12 mouse cellular contexts compared by ENCODE assay signal in the genomic region with DNA sequence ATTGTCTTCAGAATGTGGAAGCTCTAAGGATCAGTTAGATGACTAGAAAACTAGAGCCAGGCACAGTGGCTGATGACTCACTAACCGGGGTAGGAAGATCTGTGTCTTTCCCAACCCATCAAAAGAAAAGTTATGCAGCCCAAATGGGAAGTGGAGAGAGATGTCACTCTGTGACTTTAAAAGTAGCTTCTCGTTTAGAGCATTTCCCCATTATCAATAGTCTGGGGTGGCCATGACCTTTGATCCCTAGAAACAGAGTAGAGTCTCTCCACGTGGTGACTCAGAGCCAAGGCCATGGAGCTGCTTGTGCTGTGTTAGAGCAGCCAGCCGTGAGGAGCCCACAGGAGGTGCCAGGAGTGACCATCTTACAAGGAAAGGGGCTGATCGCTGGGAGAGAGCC. TPM values are rescaled to one million over a fixed set of nuclear protein-coding genes. Genes with fewer than 3 reads are reported as not detected.
DNase-seq lines count a peak whose midpoint lies in the region; ATAC-seq and TF ChIP-seq lines count a peak whose summit lies in the region.
"Had no signal": no experiment of that assay in that cellular context is flagged by ENCODE, and none has a peak within 500 bp of the region (broad histone marks: within the 10 kb centered on the region; RNA-seq: fewer than 3 reads in every experiment).

No protein-coding gene starts in this region.

- DNase-seq in liver, postnatal 0 days, result peak; percentile 35
- no peak for DNase-seq in liver, embryonic 11.5 days (ENCODE audit: low spot score)
- peak; percentile 47 for DNase-seq in adrenal gland, postnatal 25 days
- DNase-seq in testis, postnatal 14 days (ENCODE audit: low spot score), result no peak
- DNase-seq in kidney, postnatal 4 days, result no peak
- DNase-seq: cerebellum, postnatal 14 days; kidney, postnatal 10 days had no signal

- peaks cover 31% of the 10 kb centered on the region for H3K4me1 ChIP-seq in liver, postnatal 0 days (ENCODE audit: insufficient read depth)
- H3K4me1 ChIP-seq in liver, embryonic 11.5 days (replicated peaks; ENCODE audit: control insufficient read depth, insufficient read depth, low read length), result no peaks in the 10 kb centered on the region
- H3K4me1 ChIP-seq in small intestine, adult 2 months (ENCODE audit: control insufficient read depth, insufficient read depth, insufficient read length, low read length), result peaks cover 17% of the 10 kb centered on the region

- no peak overlapping the region for H3K9ac ChIP-seq in liver, postnatal 0 days (replicated peaks)
- H3K9ac ChIP-seq in liver, embryonic 11.5 days (ENCODE audit: low read depth, low read length), result no peak overlapping the region
- H3K9ac ChIP-seq: hindbrain, embryonic 15.5 days; liver, embryonic 14.5 days had no signal

- no peak for TF ChIP-seq EP300 in liver, postnatal 0 days (IDR thresholded peaks at IDR 0.05; ENCODE audit: low read depth)

- H3K27me3 ChIP-seq in liver, postnatal 0 days (ENCODE audit: insufficient read depth, low read length), result no peaks in the 10 kb centered on the region
- H3K27me3 ChIP-seq in liver, embryonic 11.5 days (replicated peaks; ENCODE audit: control insufficient read depth, insufficient read depth, low read length), result no peaks in the 10 kb centered on the region
- no peaks in the 10 kb centered on the region for H3K27me3 ChIP-seq in small intestine, adult 2 months (ENCODE audit: control insufficient read depth, insufficient read depth, low read length)
- H3K27me3 ChIP-seq: hindbrain, embryonic 15.5 days had no signal

- H3K4me2 ChIP-seq in liver, postnatal 0 days (ENCODE audit: low read depth, low read length), result peak overlapping the region; percentile 29; the same call in 1 of the 2 replicates
- no peak overlapping the region for H3K4me2 ChIP-seq in liver, embryonic 11.5 days
- H3K4me2 ChIP-seq: hindbrain, embryonic 15.5 days had no signal

- TF ChIP-seq CTCF in liver, postnatal 0 days (IDR thresholded peaks at IDR 0.05; ENCODE audit: low read depth), result no peak
- TF ChIP-seq CTCF in small intestine, adult 2 months (IDR thresholded peaks at IDR 0.05; ENCODE audit: extremely low read depth, insufficient read length, insufficient replicate concordance, low read depth, low read length), result no peak

- H3K36me3 ChIP-seq in liver, postnatal 0 days (replicated peaks; ENCODE audit: insufficient read depth, low read length), result peaks cover 10% of the 10 kb centered on the region
- H3K36me3 ChIP-seq in liver, embryonic 11.5 days (ENCODE audit: control insufficient read depth, insufficient read depth, low read length), result peaks cover 12% of the 10 kb centered on the region
- H3K36me3 ChIP-seq in small intestine, adult 2 months (ENCODE audit: control insufficient read depth, insufficient read depth, low read length), result peaks cover 5% of the 10 kb centered on the region

- H3K9me3 ChIP-seq in liver, postnatal 0 days (ENCODE audit: low read length), result no peaks in the 10 kb centered on the region
- no peaks in the 10 kb centered on the region for H3K9me3 ChIP-seq in liver, embryonic 11.5 days (ENCODE audit: control insufficient read depth, low read length)
- H3K9me3 ChIP-seq: hindbrain, embryonic 15.5 days had no signal

- no peak overlapping the region for H3K4me3 ChIP-seq in liver, postnatal 0 days (ENCODE audit: low read depth, low read length)
- no peak overlapping the region for H3K4me3 ChIP-seq in liver, embryonic 11.5 days (ENCODE audit: low read depth, low read length)
- no peak overlapping the region for H3K4me3 ChIP-seq in small intestine, adult 2 months (ENCODE audit: low read depth, low read length)
- H3K4me3 ChIP-seq: hindbrain, embryonic 15.5 days; left cerebral cortex, adult 2 months had no signal

- WGBS in liver, postnatal 0 days (ENCODE audit: insufficient replicate concordance), result 35% methylated on average over 5 of the region's 5 CpGs
- WGBS in liver, embryonic 11.5 days, result 56% methylated on average over 5 of the region's 5 CpGs
- 27% methylated on average over 5 of the region's 5 CpGs for WGBS in small intestine, adult 2 months

- H3K27ac ChIP-seq in liver, postnatal 0 days (ENCODE audit: low read depth), result no peak overlapping the region
- H3K27ac ChIP-seq in liver, embryonic 11.5 days (ENCODE audit: low read depth, low read length), result no peak overlapping the region
- peak overlapping the region; percentile 23; the same call in 1 of the 2 replicates for H3K27ac ChIP-seq in small intestine, adult 2 months (ENCODE audit: insufficient read depth, low read depth, low read length)
- H3K27ac ChIP-seq: hindbrain, embryonic 15.5 days; left cerebral cortex, adult 2 months; liver, embryonic 14.5 days had no signal

- ATAC-seq in liver, postnatal 0 days, result peak; percentile 14; the same call in 1 of the 2 replicates
- no peak for ATAC-seq in liver, embryonic 11.5 days (replicated peaks; ENCODE audit: low FRiP score)
- peak; percentile 76 for ATAC-seq in granulocyte monocyte progenitor cell, adult 5-6 weeks (replicated peaks; ENCODE audit: poor library complexity, severe bottlenecking)

- TF ChIP-seq POLR2A in small intestine, adult 2 months (IDR thresholded peaks at IDR 0.05; ENCODE audit: low read depth, low read length), result no peak

RNA-seq across cellular contexts. Expression of gene Pxk, which starts 4.6 kb away (rescaled TPM):
- polyA plus RNA-seq in liver, postnatal 0 days (2015; fragmentation: Nextera tagmentation; extraction: Ambion mirVana), result 15.7 and 17.8 TPM in 2 replicates
- polyA plus RNA-seq in liver, embryonic 11.5 days (2014; fragmentation: Nextera tagmentation; extraction: Ambion mirVana), result 18.5 and 19.1 TPM in 2 replicates
- total RNA-seq in adrenal gland, postnatal 25 days (2021), result 52.8 and 78.7 TPM in 2 replicates
- 34.1 and 40.7 TPM in 2 replicates for total RNA-seq in granulocyte monocyte progenitor cell, adult 5-6 weeks (2014; fragmentation: Nextera tagmentation)
- 25.6 and 30.0 TPM in 2 replicates for total RNA-seq in granulocyte monocyte progenitor cell, adult 5-6 weeks (2017)
- polyA plus RNA-seq in small intestine, adult 2 months (2012; rRNA removed), result 11.8 and 40.6 TPM in 2 replicates

RNA-seq across cellular contexts. Expression of gene Rpp14, which starts 13.3 kb away (rescaled TPM):
- polyA plus RNA-seq in liver, postnatal 0 days (2015; fragmentation: Nextera tagmentation; extraction: Ambion mirVana), result 19.2 and 19.3 TPM in 2 replicates
- polyA plus RNA-seq in liver, embryonic 11.5 days (2014; fragmentation: Nextera tagmentation; extraction: Ambion mirVana), result 74.7 and 77.4 TPM in 2 replicates
- total RNA-seq in adrenal gland, postnatal 25 days (2021), result 36.2 and 38.2 TPM in 2 replicates
- 35.5 and 43.7 TPM in 2 replicates for total RNA-seq in granulocyte monocyte progenitor cell, adult 5-6 weeks (2014; fragmentation: Nextera tagmentation)
- 62.6 and 72.8 TPM in 2 replicates for total RNA-seq in granulocyte monocyte progenitor cell, adult 5-6 weeks (2017)
- 1.3 and 1.4 TPM in 2 replicates for polyA plus RNA-seq in small intestine, adult 2 months (2012; rRNA removed)

Comparison
In these comparisons a context has a peak if more than half of its experiments do, and no peak if none do; other contexts are left out.
1. DNase-seq: peak in liver, postnatal 0 days (single experiment) and adrenal gland, postnatal 25 days (single experiment); none in liver, embryonic 11.5 days (single experiment), testis, postnatal 14 days (single experiment) and kidney, postnatal 4 days (0 of 2).